Comparison of ENCODE assay signal across 7 mouse cellular contexts in the genomic region with DNA sequence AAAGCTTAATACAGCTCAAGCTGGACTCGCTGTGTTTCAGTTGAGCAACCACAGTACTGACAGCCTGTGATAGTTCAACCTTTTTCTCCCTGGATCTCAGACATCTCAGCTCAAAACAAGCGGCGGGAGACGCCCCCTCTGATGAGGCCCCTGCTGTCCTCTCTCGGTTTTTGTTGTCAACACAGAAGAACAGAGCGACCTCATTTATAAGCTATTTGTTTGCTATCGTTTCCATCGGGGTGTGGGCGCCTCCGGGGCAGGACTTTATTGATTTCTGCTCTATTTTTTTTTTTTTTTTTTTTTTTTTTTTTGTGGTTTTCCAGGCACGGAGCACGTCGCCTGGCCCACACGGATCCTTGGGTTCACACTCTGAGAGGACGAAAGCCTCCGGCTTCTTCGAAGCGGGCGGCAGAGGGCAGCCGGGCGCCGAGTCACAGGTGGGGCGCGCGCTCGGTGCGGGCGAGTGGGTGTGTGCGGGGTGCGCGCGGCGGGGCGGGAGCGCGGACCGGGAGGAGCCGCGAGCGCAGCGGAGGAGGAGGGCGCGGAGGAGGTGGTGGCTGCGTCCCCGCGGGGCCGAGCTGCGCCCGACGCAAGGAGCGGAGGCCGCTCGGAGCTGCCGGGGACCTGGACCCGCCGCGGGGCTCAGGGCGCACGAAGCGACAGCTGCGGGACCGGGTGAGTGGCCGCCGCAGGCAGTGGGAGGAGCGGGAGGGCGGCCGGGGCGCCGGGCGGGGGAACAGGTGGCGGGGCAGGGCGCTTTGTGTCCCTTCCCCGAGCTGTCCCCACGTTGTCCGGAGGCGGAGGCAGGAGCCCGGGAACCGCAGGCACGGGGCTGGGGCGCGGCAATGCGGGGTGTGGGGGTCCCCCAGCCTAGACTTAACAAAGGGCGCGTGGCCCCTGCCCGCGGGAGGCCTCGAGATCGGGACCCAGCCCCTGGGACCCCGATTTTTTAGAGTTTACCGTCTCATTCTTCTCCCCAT. TPM values are rescaled to one million over a fixed set of nuclear protein-coding genes. Genes with fewer than 3 reads are reported as not detected.
DNase-seq lines count a peak whose midpoint lies in the region; ATAC-seq and TF ChIP-seq lines count a peak whose summit lies in the region.

Dapk1 (plus strand) TSS at position 512 of the 980 bp plus-strand sequence.

- TF ChIP-seq POLR2A in brain, embryonic 14.5 days (IDR thresholded peaks at IDR 0.05; ENCODE audit: borderline replicate concordance, extremely low read depth, insufficient read depth, insufficient read length, poor library complexity, severe bottlenecking): peak; percentile 98

- peak within 1 kb of the TSS; percentile 84 for H3K9ac ChIP-seq in heart, embryonic 11.5 days (ENCODE audit: low read depth, low read length)
- peak within 1 kb of the TSS; percentile 91 for H3K9ac ChIP-seq in kidney, embryonic 16.5 days (replicated peaks; ENCODE audit: low read length)
- peak within 1 kb of the TSS; percentile 81 for H3K9ac ChIP-seq in limb, embryonic 15.5 days
- H3K9ac ChIP-seq in midbrain, embryonic 16.5 days (ENCODE audit: low read depth, low read length): peak within 1 kb of the TSS; percentile 97

- no peaks in the 10 kb centered on the region for H3K27me3 ChIP-seq in heart, embryonic 11.5 days (ENCODE audit: control insufficient read depth, insufficient read depth, low read length)
- H3K27me3 ChIP-seq in kidney, embryonic 16.5 days (ENCODE audit: insufficient read depth, low read length): no peaks in the 10 kb centered on the region
- H3K27me3 ChIP-seq in limb, embryonic 15.5 days: no peaks in the 10 kb centered on the region
- no peaks in the 10 kb centered on the region for H3K27me3 ChIP-seq in midbrain, embryonic 16.5 days (ENCODE audit: control insufficient read depth, insufficient read depth, low read depth, low read length)

- H3K4me2 ChIP-seq in heart, embryonic 11.5 days: peak within 1 kb of the TSS; percentile 89
- H3K4me2 ChIP-seq in kidney, embryonic 16.5 days (replicated peaks; ENCODE audit: low read depth, low read length): peak within 1 kb of the TSS; percentile 81
- H3K4me2 ChIP-seq in limb, embryonic 15.5 days: peak within 1 kb of the TSS; percentile 87
- peak within 1 kb of the TSS; percentile 55 for H3K4me2 ChIP-seq in midbrain, embryonic 16.5 days (ENCODE audit: low read length)

- H3K9me3 ChIP-seq in heart, embryonic 11.5 days (replicated peaks; ENCODE audit: control insufficient read depth, low read length): no peaks in the 10 kb centered on the region
- H3K9me3 ChIP-seq in kidney, embryonic 16.5 days (ENCODE audit: low read length): peaks cover 3% of the 10 kb centered on the region; the same call in 1 of the 2 replicates
- no peaks in the 10 kb centered on the region for H3K9me3 ChIP-seq in limb, embryonic 15.5 days
- no peaks in the 10 kb centered on the region for H3K9me3 ChIP-seq in midbrain, embryonic 16.5 days (replicated peaks; ENCODE audit: control insufficient read depth, low read length, poor library complexity, severe bottlenecking)

- ATAC-seq in erythroid progenitor cell, adult 5-6 weeks (replicated peaks; ENCODE audit: low FRiP score, poor library complexity, severe bottlenecking): peak; percentile 52
- ATAC-seq in heart, embryonic 11.5 days (replicated peaks; ENCODE audit: insufficient number of reproducible peaks, low FRiP score, low TSS enrichment): peak; percentile 82
- ATAC-seq in kidney, embryonic 16.5 days (ENCODE audit: low FRiP score, low TSS enrichment): peak; percentile 89
- peak; percentile 81 for ATAC-seq in limb, embryonic 15.5 days (ENCODE audit: insufficient number of reproducible peaks, low FRiP score, low TSS enrichment, low read depth)
- ATAC-seq in midbrain, embryonic 16.5 days: peak; percentile 91

- peak within 1 kb of the TSS; percentile 84 for H3K4me3 ChIP-seq in heart, embryonic 11.5 days (ENCODE audit: low read depth, low read length)
- peak within 1 kb of the TSS; percentile 83 for H3K4me3 ChIP-seq in kidney, embryonic 16.5 days (ENCODE audit: low read length)
- peak within 1 kb of the TSS; percentile 80 for H3K4me3 ChIP-seq in limb, embryonic 15.5 days
- H3K4me3 ChIP-seq in midbrain, embryonic 16.5 days (ENCODE audit: low read depth, low read length): peak within 1 kb of the TSS; percentile 75

- WGBS in heart, embryonic 11.5 days (ENCODE audit: insufficient replicate concordance): under 1% methylated on average over 85 of the region's 90 CpGs
- WGBS in kidney, embryonic 16.5 days: under 1% methylated on average over 63 of the region's 90 CpGs
- WGBS in limb, embryonic 15.5 days: under 1% methylated on average over 77 of the region's 90 CpGs
- WGBS in midbrain, embryonic 16.5 days: under 1% methylated on average over 57 of the region's 90 CpGs

- no peaks in the 10 kb centered on the region for H3K4me1 ChIP-seq in heart, embryonic 11.5 days (ENCODE audit: control insufficient read depth, insufficient read depth, low read length)
- peaks cover 21% of the 10 kb centered on the region for H3K4me1 ChIP-seq in kidney, embryonic 16.5 days (ENCODE audit: insufficient read depth, low read length)
- peaks cover 8% of the 10 kb centered on the region for H3K4me1 ChIP-seq in limb, embryonic 15.5 days
- H3K4me1 ChIP-seq in midbrain, embryonic 16.5 days (ENCODE audit: control insufficient read depth, insufficient read depth, low read length): peaks cover 22% of the 10 kb centered on the region

- no peaks in the 10 kb centered on the region for H3K36me3 ChIP-seq in heart, embryonic 11.5 days (ENCODE audit: control insufficient read depth, insufficient read depth, low read length)
- H3K36me3 ChIP-seq in kidney, embryonic 16.5 days (ENCODE audit: insufficient read depth, low read length): 0 out of 2 replicates have a peak, but pooled peaks cover 2% of the 10 kb centered on the region
- no peaks in the 10 kb centered on the region for H3K36me3 ChIP-seq in limb, embryonic 15.5 days
- no peaks in the 10 kb centered on the region for H3K36me3 ChIP-seq in midbrain, embryonic 16.5 days (ENCODE audit: control insufficient read depth, insufficient read depth, low read length)

- TF ChIP-seq CTCF in brain, embryonic 14.5 days (IDR thresholded peaks at IDR 0.05; ENCODE audit: borderline replicate concordance, extremely low read depth, insufficient read depth, insufficient read length): peak; percentile 46; the same call in 1 of the 2 replicates

- peak; percentile 96 for DNase-seq in brain, embryonic 14.5 days (ENCODE audit: low read depth)
- DNase-seq in spleen, postnatal 36 days (ENCODE audit: low spot score in 2 of 2): peak; percentile 34 to 35

- peak within 1 kb of the TSS; percentile 64 for H3K27ac ChIP-seq in heart, embryonic 11.5 days (ENCODE audit: low read depth, low read length)
- peak within 1 kb of the TSS; percentile 92 for H3K27ac ChIP-seq in kidney, embryonic 16.5 days (ENCODE audit: low read length)
- H3K27ac ChIP-seq in limb, embryonic 15.5 days: peak within 1 kb of the TSS; percentile 85
- H3K27ac ChIP-seq in midbrain, embryonic 16.5 days (ENCODE audit: low read length): peak within 1 kb of the TSS; percentile 96

RNA-seq across cellular contexts. Expression of gene Dapk1, which starts in this region (rescaled TPM):
- polyA plus RNA-seq in brain, embryonic 14.5 days (2012; rRNA removed): 107 and 112 TPM in 2 replicates
- total RNA-seq in erythroid progenitor cell, adult 5-6 weeks (2015; ENCODE audit: low replicate concordance): 1.3 and 6.8 TPM in 2 replicates
- 0.23 and 3.7 TPM in 2 replicates for total RNA-seq in erythroid progenitor cell, adult 5-6 weeks (2017; ENCODE audit: low replicate concordance)
- 9.2 and 9.8 TPM in 2 replicates for polyA plus RNA-seq in heart, embryonic 11.5 days (2014; fragmentation: Nextera tagmentation; extraction: Ambion mirVana)
- polyA plus RNA-seq in kidney, embryonic 16.5 days (2015; fragmentation: Nextera tagmentation; extraction: Ambion mirVana): 25.3 and 26.5 TPM in 2 replicates
- polyA plus RNA-seq in limb, embryonic 15.5 days (2015; fragmentation: Nextera tagmentation; extraction: Ambion mirVana): 19.6 and 22.8 TPM in 2 replicates
- 44.6 and 47.5 TPM in 2 replicates for polyA plus RNA-seq in midbrain, embryonic 16.5 days (2015; fragmentation: Nextera tagmentation; extraction: Ambion mirVana)

Comparison
In these comparisons a context has a peak if more than half of its experiments do, and no peak if none do; other contexts are left out.
1. Peak in every context shown above with its lines: DNase-seq, ATAC-seq, H3K4me3 ChIP-seq and H3K27ac ChIP-seq.